Mouse (Mus musculus) cerebellum, adult (tissue): Measurements from ENCODE around the gene Dnase2b.

Source experiments
- ATAC-seq: cut with Nextera tagmentation; 2 replicates; pipeline ENCODE4 v1.9.2; 2017; ENCODE audit warnings: mild to moderate bottlenecking, moderate library complexity, mixed read lengths; ENCODE audit not compliant: insufficient number of reproducible peaks, low FRiP score, low TSS enrichment

Dnase2b gene

GRCm38 (mm10) chr3:146615496-146615895 lies at the start of gene Dnase2b:
Dnase2b (minus strand) TSS chr3:146615596.
- no peak for ATAC-seq

- no peak for ATAC-seq
Measured at GRCm38 (mm10) chr3:146661907-146662306, 46.5 kb upstream of the Dnase2b start.

GRCm38 (mm10) chr3:146661001-146661400 lies 45.6 kb upstream of the Dnase2b start:
- ATAC-seq, result no peak

- peak; percentile 77 for ATAC-seq
Measured at GRCm38 (mm10) chr3:146659321-146659720, 43.9 kb upstream of the Dnase2b start.

GRCm38 (mm10) chr3:146658061-146658639 lies 42.8 kb upstream of the Dnase2b start:
- no peak for ATAC-seq

GRCm38 (mm10) chr3:146657433-146657832 lies 42.0 kb upstream of the Dnase2b start:
- ATAC-seq, result no peak

- ATAC-seq, result no peak
Measured at GRCm38 (mm10) chr3:146655111-146655577, 39.7 kb upstream of the Dnase2b start.

- no peak for ATAC-seq
Measured at GRCm38 (mm10) chr3:146653692-146654091, 38.3 kb upstream of the Dnase2b start.

- no peak for ATAC-seq
Measured at GRCm38 (mm10) chr3:146652431-146652830, 37.0 kb upstream of the Dnase2b start.

GRCm38 (mm10) chr3:146651217-146651616 lies 35.8 kb upstream of the Dnase2b start, which contains the start of gene 4930503B20Rik:
4930503B20Rik (minus strand) TSS chr3:146651317.
- no peak for ATAC-seq

- no peak for ATAC-seq
Measured at GRCm38 (mm10) chr3:146650716-146651115, 35.3 kb upstream of the Dnase2b start.

- no peak for ATAC-seq
Measured at GRCm38 (mm10) chr3:146649311-146649894, 34.0 kb upstream of the Dnase2b start.

- ATAC-seq, result no peak
Measured at GRCm38 (mm10) chr3:146641818-146642427, 26.5 kb upstream of the Dnase2b start.

GRCm38 (mm10) chr3:146632506-146632905 lies 17.1 kb upstream of the Dnase2b start:
- no peak for ATAC-seq

GRCm38 (mm10) chr3:146628227-146628982 lies 13.0 kb upstream of the Dnase2b start:
- ATAC-seq, result no peak

- no peak for ATAC-seq
Measured at GRCm38 (mm10) chr3:146625766-146626165, 10.4 kb upstream of the Dnase2b start.

- ATAC-seq, result no peak
Measured at GRCm38 (mm10) chr3:146621966-146622365, 6.6 kb upstream of the Dnase2b start.

- ATAC-seq, result peak; percentile 94
Measured at GRCm38 (mm10) chr3:146620555-146621249, 5.3 kb upstream of the Dnase2b start.

- ATAC-seq, result no peak; the same call in 1 of the 2 replicates
Measured at GRCm38 (mm10) chr3:146620101-146620500, 4.7 kb upstream of the Dnase2b start.

- no peak for ATAC-seq
Measured at GRCm38 (mm10) chr3:146618357-146618756, 3.0 kb upstream of the Dnase2b start.
